Mouse (Mus musculus) forebrain, embryonic 14.5 days (tissue): ENCODE data around the gene Tbk1. TPM values are rescaled to one million over a fixed set of nuclear protein-coding genes. Genes with fewer than 3 reads are reported as not detected.

Source experiments
- ATAC-seq: fragments of 200-750 bp; cut with Nextera tagmentation; 2 replicates; pipeline ENCODE4 v1.8.0; 2017; ENCODE audit warnings: mild to moderate bottlenecking, moderate library complexity
- DNase-seq: peaks from one replicate; pipeline ENCODE4 v3.0.0-alpha.2; 2015; ENCODE audit warnings: low spot score
- H3K27ac ChIP-seq: fragments of 300-500 bp; sonication (generic); 2 replicates; pipeline ENCODE4 v1.5.1; 2014; ENCODE audit warnings: low read depth, mild to moderate bottlenecking, control low read depth, low read length, moderate library complexity
- H3K27me3 ChIP-seq: fragments of 300-500 bp; sonication (generic); replicated peaks from 2 replicates; pipeline ENCODE4 v1.6.1; 2014; ENCODE audit warnings: low read length, control low read depth, mixed read lengths; ENCODE audit not compliant: control insufficient read depth, insufficient read depth
- H3K36me3 ChIP-seq: fragments of 300-500 bp; sonication (generic); 2 replicates; pipeline ENCODE4 v1.6.1; 2014; ENCODE audit warnings: low read length, control low read depth; ENCODE audit not compliant: control insufficient read depth, insufficient read depth
- H3K4me1 ChIP-seq: fragments of 300-500 bp; sonication (generic); 2 replicates; pipeline ENCODE4 v1.6.1; 2014; ENCODE audit warnings: antibody characterized with exemption, low read length, control low read depth; ENCODE audit not compliant: control insufficient read depth, insufficient read depth
- H3K4me2 ChIP-seq: fragments of 300-500 bp; sonication (generic); 2 replicates; pipeline ENCODE4 v1.6.1; 2014; ENCODE audit warnings: mild to moderate bottlenecking, control low read depth, low read length
- H3K4me3 ChIP-seq: fragments of 300-500 bp; sonication (generic); 2 replicates; pipeline ENCODE4 v1.5.1; 2014; ENCODE audit warnings: low read depth, low read length, control low read depth
- H3K9ac ChIP-seq: fragments of 300-500 bp; sonication (generic); 2 replicates; pipeline ENCODE4 v1.6.1; 2014; ENCODE audit warnings: mild to moderate bottlenecking, low read length, control low read depth, moderate library complexity
- H3K9me3 ChIP-seq: fragments of 300-500 bp; sonication (generic); replicated peaks from 2 replicates; pipeline ENCODE4 v1.6.1; 2016; ENCODE audit warnings: low read length, control low read depth, mixed read lengths; ENCODE audit not compliant: control insufficient read depth
- WGBS: fragments of 180-500 bp; shearing (Covaris S2); extraction: QIAGEN DNeasy Blood & Tissue Kit; methylation state at CpG from one replicate; pipeline ENCODE4 v1.1.7; 2014; 5-methylcytosine and 5-hydroxymethylcytosine counted together
- polyA plus RNA-seq: library from polyadenylated mRNA; unstranded; fragments of >200 nt; fragmentation: Nextera tagmentation; extraction: Ambion mirVana; gene quantifications from 2 replicates; pipeline ENCODE4 v1.2.1, GENCODE M21; 2014

Gene Tbk1
- 34.7 and 38.3 TPM in 2 replicates for polyA plus RNA-seq

GRCm38 (mm10) chr10:121586675-121587370, at the start of gene Tbk1:
TSS of gene Tbk1 (minus strand) at chr10:121586787.
- H3K4me3 ChIP-seq: peak within 1 kb of the TSS; percentile 87
- no peaks in the 10 kb centered on the region for H3K27me3 ChIP-seq
- peaks cover 38% of the 10 kb centered on the region for H3K36me3 ChIP-seq
- H3K4me1 ChIP-seq: peaks cover 8% of the 10 kb centered on the region; the same call in 1 of the 2 replicates
- WGBS: 1% methylated on average over 45 of the region's 58 CpGs
- peak within 1 kb of the TSS; percentile 78 for H3K9ac ChIP-seq
- H3K4me2 ChIP-seq: peak within 1 kb of the TSS; percentile 82
- DNase-seq (peak; percentile 95), ATAC-seq (peak; percentile 99)
- no peaks in the 10 kb centered on the region for H3K9me3 ChIP-seq
- peak within 1 kb of the TSS; percentile 44; the same call in 1 of the 2 replicates for H3K27ac ChIP-seq

DNA sequence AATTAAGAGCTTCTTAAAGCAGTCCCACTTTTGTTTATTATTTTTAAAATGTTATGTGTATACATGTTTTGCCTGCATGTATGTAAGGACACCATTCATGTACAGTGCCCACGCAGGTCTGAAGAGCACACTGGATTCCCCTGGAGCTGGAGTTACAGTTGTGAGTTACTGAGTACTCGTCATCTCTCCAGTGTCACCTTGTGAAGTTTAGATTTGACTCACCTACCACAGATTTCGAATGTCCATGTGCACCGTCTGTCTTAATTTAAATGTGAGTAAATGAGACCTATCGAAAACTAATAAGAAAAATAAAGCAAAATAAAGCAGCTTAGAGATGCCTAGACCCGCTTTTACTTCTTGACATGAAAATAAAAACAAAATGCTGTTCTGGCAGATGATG, 49.7 kb upstream of the Tbk1 start:
- no peaks in the 10 kb centered on the region for H3K9me3 ChIP-seq
- WGBS: 86% methylated on average over 6 of the region's 6 CpGs
- no peak overlapping the region for H3K4me2 ChIP-seq
- H3K4me1 ChIP-seq: no peaks in the 10 kb centered on the region
- no peak overlapping the region for H3K4me3 ChIP-seq
- DNase-seq (no peak), ATAC-seq (no peak)
- peaks cover 4% of the 10 kb centered on the region for H3K27me3 ChIP-seq
- no peaks in the 10 kb centered on the region for H3K36me3 ChIP-seq
- no peak overlapping the region for H3K27ac ChIP-seq
- no peak overlapping the region for H3K9ac ChIP-seq

- Histone ChIP-seq H3K9me3 (no peaks in the 10 kb centered on the region), H3K4me3 (no peak overlapping the region), H3K27ac (no peak overlapping the region), H3K36me3 (no peaks in the 10 kb centered on the region), H3K9ac (no peak overlapping the region), H3K4me1 (no peaks in the 10 kb centered on the region), H3K27me3 (no peaks in the 10 kb centered on the region), H3K4me2 (no peak overlapping the region)
- no peak for DNase-seq
- WGBS: 74% methylated on average over 1 of the region's 1 CpGs
- ATAC-seq: no peak
Observed at GRCm38 (mm10) chr10:121634159-121634558, 47.6 kb upstream of the Tbk1 start.

GRCm38 (mm10) chr10:121628561-121629040, 42.0 kb upstream of the Tbk1 start:
- Histone ChIP-seq H3K36me3 (no peaks in the 10 kb centered on the region), H3K9ac (no peak overlapping the region), H3K4me2 (no peak overlapping the region), H3K27me3 (no peaks in the 10 kb centered on the region), H3K9me3 (no peaks in the 10 kb centered on the region), H3K4me3 (no peak overlapping the region), H3K27ac (no peak overlapping the region), H3K4me1 (peaks cover 9% of the 10 kb centered on the region; the same call in 1 of the 2 replicates)
- ATAC-seq (no peak), DNase-seq (no peak)
- WGBS: 89% methylated on average over 6 of the region's 6 CpGs

DNA sequence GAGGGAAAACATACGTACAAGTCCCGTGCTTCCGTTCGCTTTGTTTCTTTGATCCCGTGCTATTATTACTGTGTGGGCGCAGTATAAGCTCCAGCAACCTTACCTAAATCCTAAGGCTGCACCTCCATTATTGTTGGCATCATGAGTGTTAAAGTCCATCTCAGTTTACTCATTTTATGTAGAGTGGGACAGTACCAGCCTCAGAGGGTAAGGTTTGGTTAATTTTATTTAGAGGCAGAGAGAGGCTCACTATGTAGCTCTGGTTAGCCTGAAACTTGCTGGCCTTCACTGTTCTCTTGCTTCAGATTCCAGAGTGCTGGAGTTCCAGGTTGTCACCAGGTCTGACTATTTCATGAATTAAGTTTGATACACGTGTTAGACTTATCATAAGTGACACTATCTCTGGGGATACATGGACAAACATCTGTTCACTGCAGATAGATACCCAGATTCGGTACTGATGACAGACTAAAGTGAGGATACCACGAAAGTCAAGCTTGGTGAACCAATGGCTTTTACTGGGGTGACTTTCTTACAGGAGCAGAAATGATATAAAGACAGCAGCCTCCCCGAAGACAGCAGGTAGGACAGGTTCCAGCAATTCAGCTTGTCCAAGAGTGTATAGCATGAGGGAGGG, 40.7 kb upstream of the Tbk1 start:
- Histone ChIP-seq H3K36me3 (peaks cover 2% of the 10 kb centered on the region), H3K9ac (no peak overlapping the region), H3K27ac (no peak overlapping the region), H3K9me3 (no peaks in the 10 kb centered on the region), H3K27me3 (no peaks in the 10 kb centered on the region), H3K4me3 (no peak overlapping the region), H3K4me2 (no peak overlapping the region), H3K4me1 (peaks cover 9% of the 10 kb centered on the region; the same call in 1 of the 2 replicates)
- ATAC-seq: no peak
- DNase-seq: no peak
- WGBS: 83% methylated on average over 10 of the region's 10 CpGs

DNA sequence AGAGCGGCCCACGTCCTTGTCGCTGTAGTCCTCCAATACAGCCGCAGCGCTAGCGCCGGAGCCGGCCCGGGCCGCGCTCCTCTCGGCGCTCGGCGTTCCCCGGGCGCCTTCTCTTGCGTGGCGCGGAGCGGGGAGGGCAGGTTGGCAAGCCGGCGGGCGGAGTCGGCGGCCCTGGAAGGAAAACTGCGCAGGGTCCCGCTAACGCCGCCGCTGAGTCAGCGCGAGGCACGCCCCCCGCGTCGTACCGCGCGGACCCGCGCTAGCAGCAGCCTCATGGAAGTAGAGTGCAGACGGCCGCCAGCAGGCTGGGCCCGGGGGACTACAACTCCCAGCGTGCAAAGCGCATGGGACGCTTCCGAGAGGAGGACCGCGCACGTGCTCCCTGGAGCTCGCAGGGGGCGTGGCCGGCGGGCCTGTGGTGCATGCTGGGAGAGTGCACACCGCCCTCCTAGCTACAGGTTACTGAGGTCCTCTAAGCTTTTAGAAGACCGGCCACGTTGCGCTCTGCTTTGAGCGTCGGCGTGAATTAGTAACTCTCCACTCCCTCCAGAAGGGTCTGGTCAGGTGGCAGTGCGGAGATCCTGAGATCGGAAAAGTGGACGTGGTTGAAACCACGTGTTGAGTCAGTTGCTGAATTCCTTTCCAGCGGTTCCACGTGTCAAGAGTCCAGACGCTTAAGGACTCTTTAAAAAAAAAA, 39.7 kb upstream of the Tbk1 start, which contains the start of gene Xpot:
Xpot (minus strand) TSS at position 147 of the 697 bp plus-strand sequence.
- WGBS: under 1% methylated on average over 53 of the region's 70 CpGs
- peaks cover 12% of the 10 kb centered on the region for H3K36me3 ChIP-seq
- H3K4me2 ChIP-seq: peak within 1 kb of the TSS; percentile 74
- H3K27me3 ChIP-seq: no peaks in the 10 kb centered on the region
- peak within 1 kb of the TSS; percentile 71 for H3K4me3 ChIP-seq
- no peaks in the 10 kb centered on the region for H3K9me3 ChIP-seq
- peaks cover 9% of the 10 kb centered on the region; the same call in 1 of the 2 replicates for H3K4me1 ChIP-seq
- H3K27ac ChIP-seq: peak within 1 kb of the TSS; percentile 91
- ATAC-seq: peak; percentile 100
- H3K9ac ChIP-seq: peak within 1 kb of the TSS; percentile 76
- peak; percentile 99 for DNase-seq

GRCm38 (mm10) chr10:121625407-121626185, 39.0 kb upstream of the Tbk1 start:
- Histone ChIP-seq H3K4me2 (peak overlapping the region; percentile 74), H3K27me3 (no peaks in the 10 kb centered on the region), H3K9ac (peak overlapping the region; percentile 76), H3K36me3 (peaks cover 14% of the 10 kb centered on the region), H3K27ac (peak overlapping the region; percentile 91), H3K4me3 (peak overlapping the region; percentile 71), H3K9me3 (no peaks in the 10 kb centered on the region), H3K4me1 (peaks cover 9% of the 10 kb centered on the region; the same call in 1 of the 2 replicates)
- no peak for ATAC-seq
- WGBS: under 1% methylated on average over 37 of the region's 41 CpGs
- DNase-seq: no peak

GRCm38 (mm10) chr10:121625006-121625405, 38.4 kb upstream of the Tbk1 start:
- H3K4me3 ChIP-seq: peak overlapping the region; percentile 71
- no peak overlapping the region for H3K27ac ChIP-seq
- no peaks in the 10 kb centered on the region for H3K9me3 ChIP-seq
- H3K9ac ChIP-seq: peak overlapping the region; percentile 76
- H3K4me2 ChIP-seq: peak overlapping the region; percentile 74
- H3K36me3 ChIP-seq: peaks cover 18% of the 10 kb centered on the region
- WGBS: 21% methylated on average over 9 of the region's 9 CpGs
- H3K4me1 ChIP-seq: peaks cover 9% of the 10 kb centered on the region; the same call in 1 of the 2 replicates
- H3K27me3 ChIP-seq: no peaks in the 10 kb centered on the region
- DNase-seq: no peak
- no peak for ATAC-seq
